Mouse (Mus musculus): ENCODE results near the gene Gnl1. TPM values are rescaled to one million over a fixed set of nuclear protein-coding genes. Genes with fewer than 3 reads are reported as not detected.
A peak's percentile ranks its signal among the peaks of the same experiment; 100 is the strongest.
"Not testable (repeated sequence)": the region's sequence is repeated elsewhere in the genome, so short reads cannot be mapped to it uniquely, and the experiment has no call there.

Gene Gnl1
- total RNA-seq (2014; rRNA removed) (86.2 and 115 TPM in 2 replicates), polyA plus RNA-seq (2015; fragmentation: Nextera tagmentation; extraction: Ambion mirVana) (63.1 and 83.4 TPM in 2 replicates)

GRCm38 (mm10) chr17:35979401-35980362 lies at the start of gene Gnl1, which contains the start of gene Prr3:
Gene Gnl1 (plus strand): TSS chr17:35979851.
Gene Prr3 (minus strand): TSS chr17:35980236.
- Histone ChIP-seq H3K36me3 (ENCODE audit: insufficient read depth) (peaks cover 38% of the 10 kb centered on the region), H3K27me3 (ENCODE audit: insufficient read depth, low read length) (no peaks in the 10 kb centered on the region), H3K4me2 (ENCODE audit: low read depth) (peak within 1 kb of the TSS; percentile 86), H3K4me3 (ENCODE audit: low read depth, low read length) (peak within 1 kb of the TSS; percentile 81), H3K27ac (ENCODE audit: low read depth, low read length) (peak within 1 kb of the TSS; percentile 97), H3K9me3 (ENCODE audit: low read length) (no peaks in the 10 kb centered on the region), H3K4me1 (ENCODE audit: insufficient read depth) (no peaks in the 10 kb centered on the region), H3K9ac (peak within 1 kb of the TSS; percentile 83)
- WGBS = under 1% methylated on average over 94 of the region's 109 CpGs
- TF ChIP-seq CTCF (IDR thresholded peaks at IDR 0.05; ENCODE audit: low read depth) = 0 out of 2 replicates have a peak, but pooled peaks have one; percentile 14
- ATAC-seq = peak; percentile 78
- DNase-seq = peak; percentile 94

- Histone ChIP-seq H3K36me3 (ENCODE audit: insufficient read depth) (peaks cover 56% of the 10 kb centered on the region), H3K4me1 (ENCODE audit: insufficient read depth) (no peaks in the 10 kb centered on the region), H3K4me2 (ENCODE audit: low read depth) (no peak overlapping the region), H3K9ac (no peak overlapping the region), H3K27ac (ENCODE audit: low read depth, low read length) (no peak overlapping the region), H3K9me3 (ENCODE audit: low read length) (no peaks in the 10 kb centered on the region), H3K27me3 (ENCODE audit: insufficient read depth, low read length) (no peaks in the 10 kb centered on the region), H3K4me3 (ENCODE audit: low read depth, low read length) (no peak overlapping the region)
- TF ChIP-seq CTCF (IDR thresholded peaks at IDR 0.05; ENCODE audit: low read depth) = no peak
- no peak for ATAC-seq
- no peak for DNase-seq
- 93% methylated on average over 12 of the region's 12 CpGs for WGBS
These were observed 49.0 kb upstream of the Gnl1 start for GRCm38 (mm10) chr17:35930627-35931026.

- Histone ChIP-seq H3K27me3 (ENCODE audit: insufficient read depth, low read length) (no peaks in the 10 kb centered on the region), H3K4me1 (ENCODE audit: insufficient read depth) (no peaks in the 10 kb centered on the region), H3K4me3 (ENCODE audit: low read depth, low read length) (no peak overlapping the region), H3K27ac (ENCODE audit: low read depth, low read length) (no peak overlapping the region), H3K4me2 (ENCODE audit: low read depth) (no peak overlapping the region), H3K9ac (no peak overlapping the region), H3K9me3 (ENCODE audit: low read length) (no peaks in the 10 kb centered on the region), H3K36me3 (ENCODE audit: insufficient read depth) (peaks cover 39% of the 10 kb centered on the region)
- DNase-seq (no peak), ATAC-seq (no peak)
- TF ChIP-seq CTCF (IDR thresholded peaks at IDR 0.05; ENCODE audit: low read depth) = no peak
- WGBS = 89% methylated on average over 4 of the region's 4 CpGs
These were observed 47.0 kb upstream of the Gnl1 start for GRCm38 (mm10) chr17:35932608-35933007.

GRCm38 (mm10) chr17:35935763-35936162 lies 43.9 kb upstream of the Gnl1 start:
- not testable (repeated sequence) for DNase-seq; H3K4me3 ChIP-seq (ENCODE audit: low read depth, low read length); ATAC-seq; H3K27me3 ChIP-seq (ENCODE audit: insufficient read depth, low read length); H3K9ac ChIP-seq; H3K9me3 ChIP-seq (ENCODE audit: low read length); H3K27ac ChIP-seq (ENCODE audit: low read depth, low read length); H3K4me2 ChIP-seq (ENCODE audit: low read depth); H3K36me3 ChIP-seq (ENCODE audit: insufficient read depth); H3K4me1 ChIP-seq (ENCODE audit: insufficient read depth)
- 92% methylated on average over 14 of the region's 14 CpGs for WGBS

- no peaks in the 10 kb centered on the region for H3K4me1 ChIP-seq (ENCODE audit: insufficient read depth)
- DNase-seq = peak; percentile 70
- H3K9me3 ChIP-seq (ENCODE audit: low read length) = no peaks in the 10 kb centered on the region
- WGBS = 43% methylated on average over 2 of the region's 2 CpGs
- no peak overlapping the region for H3K4me2 ChIP-seq (ENCODE audit: low read depth)
- peak; percentile 67; the same call in 1 of the 2 replicates for ATAC-seq
- H3K9ac ChIP-seq = no peak overlapping the region
- H3K4me3 ChIP-seq (ENCODE audit: low read depth, low read length) = no peak overlapping the region
- peak; percentile 84 for TF ChIP-seq CTCF (IDR thresholded peaks at IDR 0.05; ENCODE audit: low read depth)
- H3K27me3 ChIP-seq (ENCODE audit: insufficient read depth, low read length) = no peaks in the 10 kb centered on the region
- no peaks in the 10 kb centered on the region for H3K36me3 ChIP-seq (ENCODE audit: insufficient read depth)
- H3K27ac ChIP-seq (ENCODE audit: low read depth, low read length) = no peak overlapping the region
These were observed 41.8 kb upstream of the Gnl1 start for GRCm38 (mm10) chr17:35937700-35938348.

- Histone ChIP-seq H3K4me2 (ENCODE audit: low read depth) (no peak overlapping the region), H3K4me3 (ENCODE audit: low read depth, low read length) (no peak overlapping the region), H3K9ac (no peak overlapping the region), H3K27me3 (ENCODE audit: insufficient read depth, low read length) (no peaks in the 10 kb centered on the region), H3K9me3 (ENCODE audit: low read length) (no peaks in the 10 kb centered on the region), H3K4me1 (ENCODE audit: insufficient read depth) (no peaks in the 10 kb centered on the region), H3K36me3 (ENCODE audit: insufficient read depth) (no peaks in the 10 kb centered on the region), H3K27ac (ENCODE audit: low read depth, low read length) (no peak overlapping the region)
- no peak for TF ChIP-seq CTCF (IDR thresholded peaks at IDR 0.05; ENCODE audit: low read depth)
- 62% methylated on average over 2 of the region's 2 CpGs for WGBS
- DNase-seq = no peak
- ATAC-seq = no peak
These were observed 40.5 kb upstream of the Gnl1 start for GRCm38 (mm10) chr17:35939108-35939507.

GRCm38 (mm10) chr17:35939941-35940340 lies 39.7 kb upstream of the Gnl1 start:
- Histone ChIP-seq H3K9me3 (ENCODE audit: low read length) (no peaks in the 10 kb centered on the region), H3K27ac (ENCODE audit: low read depth, low read length) (no peak overlapping the region), H3K27me3 (ENCODE audit: insufficient read depth, low read length) (no peaks in the 10 kb centered on the region), H3K4me1 (ENCODE audit: insufficient read depth) (no peaks in the 10 kb centered on the region), H3K36me3 (ENCODE audit: insufficient read depth) (no peaks in the 10 kb centered on the region), H3K4me2 (ENCODE audit: low read depth) (no peak overlapping the region), H3K9ac (no peak overlapping the region), H3K4me3 (ENCODE audit: low read depth, low read length) (no peak overlapping the region)
- 53% methylated on average over 1 of the region's 1 CpGs for WGBS
- no peak for ATAC-seq
- no peak for DNase-seq
- TF ChIP-seq CTCF (IDR thresholded peaks at IDR 0.05; ENCODE audit: low read depth) = no peak

- not testable (repeated sequence) for H3K36me3 ChIP-seq (ENCODE audit: insufficient read depth); H3K27ac ChIP-seq (ENCODE audit: low read depth, low read length); ATAC-seq; H3K4me3 ChIP-seq (ENCODE audit: low read depth, low read length); H3K4me1 ChIP-seq (ENCODE audit: insufficient read depth); H3K27me3 ChIP-seq (ENCODE audit: insufficient read depth, low read length); DNase-seq; H3K4me2 ChIP-seq (ENCODE audit: low read depth); H3K9me3 ChIP-seq (ENCODE audit: low read length); H3K9ac ChIP-seq
These were observed 28.7 kb upstream of the Gnl1 start for GRCm38 (mm10) chr17:35950946-35951345.

GRCm38 (mm10) chr17:35952559-35952958 lies 27.1 kb upstream of the Gnl1 start:
- 73% methylated on average over 2 of the region's 3 CpGs for WGBS
- peak; percentile 28; the same call in 1 of the 2 replicates for ATAC-seq
- H3K4me1 ChIP-seq (ENCODE audit: insufficient read depth); H3K9ac ChIP-seq; H3K4me3 ChIP-seq (ENCODE audit: low read depth, low read length); H3K9me3 ChIP-seq (ENCODE audit: low read length); H3K27me3 ChIP-seq (ENCODE audit: insufficient read depth, low read length); DNase-seq; H3K4me2 ChIP-seq (ENCODE audit: low read depth); H3K27ac ChIP-seq (ENCODE audit: low read depth, low read length): not testable (repeated sequence)
- peaks cover 17% of the 10 kb centered on the region for H3K36me3 ChIP-seq (ENCODE audit: insufficient read depth)
